Mouse (Mus musculus) effector memory CD4-positive, alpha-beta T cell, adult 7 months (primary cell): ENCODE data around the gene D3Ertd751e. TPM values are rescaled to one million over a fixed set of nuclear protein-coding genes. Genes with fewer than 3 reads are reported as not detected.

Experiments
- polyA plus RNA-seq: library from polyadenylated mRNA; unstranded; fragments of 100-300 nt; shearing (Covaris generic); gene quantifications from one replicate; pipeline ENCODE4 v1.2.1, GENCODE M21; 2017

Gene D3Ertd751e
- polyA plus RNA-seq = 12.9 TPM

DNA sequence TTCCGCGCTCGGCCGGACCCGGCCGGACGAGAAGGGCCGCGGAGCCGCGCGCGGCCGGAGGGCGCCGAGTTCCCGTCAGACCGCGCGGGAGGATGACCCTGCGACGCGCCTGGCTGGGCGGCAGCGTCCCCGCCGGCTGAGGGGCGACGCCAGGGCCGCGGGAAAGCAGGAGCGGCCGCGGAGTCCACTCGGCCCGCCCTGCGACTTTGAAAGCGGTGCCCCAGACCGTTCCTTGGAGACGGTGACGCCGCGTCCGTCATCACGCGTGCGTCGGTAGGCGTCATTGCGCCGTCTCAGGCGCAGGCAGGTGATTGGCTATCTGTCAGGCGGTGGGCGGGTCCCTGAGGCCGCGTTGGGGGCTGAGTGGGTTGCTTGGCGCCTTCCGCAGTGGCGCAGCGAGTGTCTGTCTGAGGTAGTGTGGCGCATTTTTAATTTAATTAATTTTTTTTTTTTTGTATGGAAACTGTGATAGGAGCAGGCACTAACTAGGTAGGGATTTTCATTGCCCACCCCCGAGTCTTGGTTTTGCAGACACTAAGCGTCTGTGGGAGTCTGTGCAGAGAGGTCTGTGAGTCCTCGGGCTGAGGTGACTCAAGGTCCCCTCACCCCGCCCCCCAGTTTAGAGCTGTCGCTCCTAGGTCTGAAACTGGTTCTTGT is at the start of gene D3Ertd751e, which contains the start of gene Sclt1:
TSS of gene D3Ertd751e (plus strand) at position 334 of the 657 bp plus-strand sequence.
TSS of gene Sclt1 (minus strand) at position 237 of the 657 bp plus-strand sequence.

Other genes with a start within 250 kb of the D3Ertd751e start
- gene Jade1, start 186.9 kb upstream of the D3Ertd751e start, polyA plus RNA-seq = 34.9 TPM
- 9.8 TPM for gene Sclt1, start 97 bp upstream of the D3Ertd751e start, polyA plus RNA-seq